Mouse (Mus musculus) CH12.LX (cell line): ENCODE measurements at regions not wholly inside any gene's neighbourhood (a gene's known extent, or its start where the extent isn't known, plus 50 kb on each side); places are given as distances from the start of the nearest gene placed in this dataset.

Source experiments
- DNase-seq: peaks from one replicate; pipeline ENCODE4 v3.0.0-alpha.2; 2013; ENCODE audit errors: extremely low read depth
- H3K27ac ChIP-seq: 2 replicates; pipeline ENCODE4 v1.5.1; 2012; ENCODE audit warnings: low read depth, mild to moderate bottlenecking, control low read depth, moderate library complexity; ENCODE audit not compliant: insufficient read depth
- H3K27me3 ChIP-seq: replicated peaks from 2 replicates; pipeline ENCODE3; 2012; ENCODE audit warnings: inconsistent platforms
- H3K36me3 ChIP-seq, 2 experiments: replicated peaks in 1 of 2; 2 replicates each; pipeline versions ENCODE3 to v1.6.1; 2012; ENCODE audit warnings: inconsistent platforms in 1 of 2, low read length in 1 of 2, mild to moderate bottlenecking in 1 of 2, mixed read lengths in 1 of 2, moderate library complexity in 1 of 2; ENCODE audit not compliant: control insufficient read depth in 1 of 2, insufficient read depth in 1 of 2
- H3K4me1 ChIP-seq, 2 experiments: 2 replicates each; pipeline ENCODE4 v1.6.1; 2012; ENCODE audit warnings: inconsistent platforms in 1 of 2, moderate library complexity in 1 of 2; ENCODE audit not compliant: insufficient read depth in 2 of 2, control insufficient read depth in 1 of 2
- H3K4me2 ChIP-seq: 2 replicates; pipeline ENCODE4 v1.6.1; 2012; ENCODE audit warnings: low read depth, mild to moderate bottlenecking, control low read depth; ENCODE audit not compliant: poor library complexity, insufficient read depth, severe bottlenecking
- H3K4me3 ChIP-seq, 3 experiments: fragments of 150-350 bp in 1 of 3; sonication (generic) in 1 of 3; replicated peaks in 1 of 3; 2 replicates each; pipeline versions ENCODE3 to v1.5.1; 2011 to 2012; ENCODE audit warnings: low read depth in 2 of 3, low read length in 2 of 3, mild to moderate bottlenecking in 2 of 3, moderate library complexity in 2 of 3, control low read depth in 1 of 3, improper control_type of control experiment in 1 of 3, inconsistent platforms in 1 of 3, mixed read lengths in 1 of 3; ENCODE audit not compliant: poor library complexity in 1 of 3
- H3K79me2 ChIP-seq: replicated peaks from 2 replicates; pipeline ENCODE4 v1.6.1; 2012; ENCODE audit warnings: mild to moderate bottlenecking, moderate library complexity; ENCODE audit not compliant: control insufficient read depth, poor library complexity, insufficient read depth, severe bottlenecking; ENCODE audit errors: extremely low read depth
- H3K9ac ChIP-seq: 2 replicates; pipeline ENCODE4 v1.6.1; 2012; ENCODE audit warnings: low read depth, mild to moderate bottlenecking, control low read depth, moderate library complexity; ENCODE audit not compliant: insufficient read depth
- H3K9me3 ChIP-seq: replicated peaks from 2 replicates; pipeline ENCODE3; 2012; ENCODE audit warnings: low read length, inconsistent platforms, mixed read lengths
- CHD1 ChIP-seq: IDR thresholded peaks from 2 replicates; pipeline ENCODE4 v1.6.1; 2012; ENCODE audit warnings: low read depth, low read length, improper control_type of control experiment, inconsistent platforms
- CHD2 ChIP-seq: IDR thresholded peaks from 2 replicates; pipeline ENCODE4 v1.6.1; 2011; ENCODE audit warnings: low read length, improper control_type of control experiment
- CTCF ChIP-seq, 2 experiments: IDR thresholded peaks in 1 of 2; conservative IDR thresholded peaks in 1 of 2; 2 replicates each; pipeline ENCODE4 v1.5.1; 2011 to 2012; ENCODE audit warnings: low read depth in 2 of 2, low read length in 2 of 2, improper control_type of control experiment in 1 of 2, inconsistent platforms in 1 of 2, mild to moderate bottlenecking in 1 of 2, moderate library complexity in 1 of 2
- ELF1 ChIP-seq: IDR thresholded peaks from 2 replicates; pipeline ENCODE4 v1.6.1; 2014; ENCODE audit warnings: low read depth, mild to moderate bottlenecking, inconsistent platforms, low read length, improper control_type of control experiment
- ETS1 ChIP-seq: conservative IDR thresholded peaks from 2 replicates; pipeline ENCODE4 v1.6.1; 2012; ENCODE audit warnings: low read depth, mild to moderate bottlenecking, inconsistent platforms, low read length, improper control_type of control experiment, moderate library complexity
- HCFC1 ChIP-seq: IDR thresholded peaks from 2 replicates; pipeline ENCODE4 v1.6.1; 2012; ENCODE audit warnings: low read depth, mild to moderate bottlenecking, inconsistent platforms, low read length, improper control_type of control experiment
- IRF4 ChIP-seq: IDR thresholded peaks from 2 replicates; pipeline ENCODE4 v1.6.1; 2014; ENCODE audit warnings: low read depth, mild to moderate bottlenecking, inconsistent platforms, low read length, improper control_type of control experiment
- JUND ChIP-seq: conservative IDR thresholded peaks from 2 replicates; pipeline ENCODE4 v1.6.1; 2011; ENCODE audit warnings: low read depth, low read length, improper control_type of control experiment
- MAFK ChIP-seq: IDR thresholded peaks from 2 replicates; pipeline ENCODE4 v1.6.1; 2011; ENCODE audit warnings: low read length, improper control_type of control experiment; ENCODE audit not compliant: insufficient replicate concordance
- MAZ ChIP-seq: IDR thresholded peaks from 2 replicates; pipeline ENCODE4 v1.6.1; 2012; ENCODE audit warnings: low read depth, mild to moderate bottlenecking, inconsistent platforms, low read length, improper control_type of control experiment, moderate library complexity
- MYC ChIP-seq: IDR thresholded peaks from 2 replicates; pipeline ENCODE4 v1.6.1; 2011; ENCODE audit warnings: low read depth, mild to moderate bottlenecking, improper control_type of control experiment, low read length
- NRF1 ChIP-seq: IDR thresholded peaks from 2 replicates; pipeline ENCODE4 v1.6.1; 2014; ENCODE audit warnings: low read depth, mild to moderate bottlenecking, inconsistent platforms, low read length, improper control_type of control experiment, moderate library complexity
- POLR2A ChIP-seq: IDR thresholded peaks from 2 replicates; pipeline ENCODE4 v1.6.1; 2011; ENCODE audit warnings: low read depth, mild to moderate bottlenecking, improper control_type of control experiment, low read length
- POLR2AphosphoS2 ChIP-seq: IDR thresholded peaks from 2 replicates; pipeline ENCODE4 v1.6.1; 2011; ENCODE audit warnings: low read depth, low read length, improper control_type of control experiment
- RAD21 ChIP-seq: IDR thresholded peaks from 2 replicates; pipeline ENCODE4 v1.6.1; 2011; ENCODE audit warnings: low read depth, mild to moderate bottlenecking, low read length, improper control_type of control experiment, moderate library complexity
- RCOR1 ChIP-seq: conservative IDR thresholded peaks from 2 replicates; pipeline ENCODE4 v1.6.1; 2012; ENCODE audit warnings: low read depth, mild to moderate bottlenecking, inconsistent platforms, low read length, improper control_type of control experiment
- SMC3 ChIP-seq: IDR thresholded peaks from 2 replicates; pipeline ENCODE4 v1.6.1; 2011; ENCODE audit warnings: low read depth, low read length, improper control_type of control experiment
- TBP ChIP-seq: conservative IDR thresholded peaks from 2 replicates; pipeline ENCODE4 v1.6.1; 2011; ENCODE audit warnings: low read depth, low read length, improper control_type of control experiment
- USF1 ChIP-seq: IDR thresholded peaks from 2 replicates; pipeline ENCODE4 v1.6.1; 2014; ENCODE audit warnings: low read depth, mild to moderate bottlenecking, inconsistent platforms, low read length, improper control_type of control experiment
- USF2 ChIP-seq: conservative IDR thresholded peaks from 2 replicates; pipeline ENCODE4 v1.6.1; 2011; ENCODE audit warnings: low read depth, low read length, improper control_type of control experiment
- dilution Hi-C: fragments of 300-500 bp; cut with MboI; formaldehyde crosslinking; loops from 2 replicates; pipeline ENCODE4 v1.14.3; 2020; ENCODE audit warnings: low sequenced_read_pairs; ENCODE audit not compliant: extremely low pct_unique_long_range_greater_than_20kb, extremely low pct_ligation_motif_present
- in situ Hi-C: fragments of 300-500 bp; cut with MboI; formaldehyde crosslinking; loops from 3 replicates; pipeline ENCODE4 v1.14.3; 2019; ENCODE audit warnings: low sequenced_read_pairs, low pct_ligation_motif_present, low pct_unique_long_range_greater_than_20kb, mixed read lengths

- no peaks in the 10 kb centered on the region for H3K4me1 ChIP-seq
- in situ Hi-C loops, result loop anchor here (10.0 kb wide), 1 partner anchor 149 kb away; no protein-coding TSS in a partner anchor
Observed at GRCm38 (mm10) chr8:36365945-36366344, 600.4 kb downstream of the Gm19410 start.

GRCm38 (mm10) chr8:36376579-36377350 lies 611.2 kb downstream of the Gm19410 start:
- no peaks in the 10 kb centered on the region for H3K4me1 ChIP-seq
- no peaks in the 10 kb centered on the region for H3K9me3 ChIP-seq
- no peaks in the 10 kb centered on the region for H3K36me3 ChIP-seq
- no peak for TF ChIP-seq CHD1
- TF ChIP-seq USF2, result no peak
- no peak for TF ChIP-seq IRF4
- TF ChIP-seq NRF1, result no peak
- no peak for TF ChIP-seq POLR2A
- TF ChIP-seq MAFK, result no peak
- TF ChIP-seq RCOR1, result no peak
- no peak for TF ChIP-seq ETS1
- no peak for TF ChIP-seq HCFC1
- no peak for TF ChIP-seq MAZ
- no peak for TF ChIP-seq MYC
- no peak for TF ChIP-seq POLR2AphosphoS2
- TF ChIP-seq USF1, result no peak
- TF ChIP-seq JUND, result no peak
- TF ChIP-seq TBP, result no peak
- TF ChIP-seq ELF1, result no peak
- TF ChIP-seq CHD2, result no peak
- H3K27me3 ChIP-seq, result peaks cover 4% of the 10 kb centered on the region
- DNase-seq, result no peak
- in situ Hi-C loops, result no loop called here
- H3K4me2 ChIP-seq, result no peak overlapping the region
- H3K79me2 ChIP-seq, result no peaks in the 10 kb centered on the region
- dilution Hi-C loops, result no loop called here
- no peak overlapping the region for H3K4me3 ChIP-seq
- no peak overlapping the region for H3K27ac ChIP-seq
- no peak overlapping the region for H3K9ac ChIP-seq

More at GRCm38 (mm10) chr8:36365945-36366344, 600.4 kb downstream of the Gm19410 start:
- dilution Hi-C loops, result no loop called here
- no peak for DNase-seq
- Histone ChIP-seq H3K9ac (no peak overlapping the region), H3K27me3 (no peaks in the 10 kb centered on the region), H3K4me2 (no peak overlapping the region), H3K36me3 (no peaks in the 10 kb centered on the region), H3K9me3 (no peaks in the 10 kb centered on the region), H3K4me3 (no peak overlapping the region), H3K27ac (no peak overlapping the region), H3K79me2 (no peaks in the 10 kb centered on the region)
- TF ChIP-seq RAD21 (peak; percentile 26), SMC3 (peak; percentile 5; the same call in 1 of the 2 replicates), IRF4 (no peak), CTCF (conservative IDR thresholded peaks at IDR 0.05 in 1 of 2, IDR thresholded peaks at IDR 0.05 in 1 of 2; ENCODE audit: low read depth in 2 of 2, low read length in 2 of 2) (peak in 1 of 2 experiments; percentile 45; a peak in 2 of 4 replicates)
